Mouse (Mus musculus): ENCODE data around the gene Nup98. TPM values are rescaled to one million over a fixed set of nuclear protein-coding genes. Genes with fewer than 3 reads are reported as not detected.

Nup98 gene
- total and polyA plus RNA-seq, 3 experiments, result 13.5 to 84.4 (median 47.8) TPM

GRCm38 (mm10) chr7:102076714-102077296 lies 133.2 kb downstream of the Nup98 start:
- DNase-seq, result no peak

Other genes starting within 250 kb of the Nup98 start
- gene Il18bp, start 191.5 kb downstream of the Nup98 start, total RNA-seq (2021), result 10 to 100 TPM in 1 of 2 experiments, 1 to 10 TPM in 1; 6.1 to 22.2 TPM
- 15.5 and 18.2 TPM in 2 replicates for gene Il18bp, start 191.5 kb downstream of the Nup98 start, polyA plus RNA-seq (2012; rRNA removed)
- gene Rnf121, start 144.7 kb downstream of the Nup98 start, total RNA-seq (2021), result 10 to 100 TPM; 28.5 to 36.9 TPM
- gene Rnf121, start 144.7 kb downstream of the Nup98 start, polyA plus RNA-seq (2012; rRNA removed), result 12.3 and 12.8 TPM in 2 replicates
- gene Xndc1, start 144.7 kb downstream of the Nup98 start, total RNA-seq (2021), result 10 to 100 TPM; 11.8 to 12.0 TPM
- 22.3 and 29.9 TPM in 2 replicates for gene Xndc1, start 144.7 kb downstream of the Nup98 start, polyA plus RNA-seq (2012; rRNA removed)
- under 1 TPM; 0.63 to 0.79 TPM for gene Xntrpc, start 144.5 kb downstream of the Nup98 start, total RNA-seq (2021)
- 2.4 and 2.5 TPM in 2 replicates for gene Xntrpc, start 144.5 kb downstream of the Nup98 start, polyA plus RNA-seq (2012; rRNA removed)
- under 1 TPM in 1 of 2 experiments, not detected in 1; 0.35 TPM for gene Trpc2, start 127.1 kb downstream of the Nup98 start, total RNA-seq (2021)
- not detected in 2 replicates for gene Trpc2, start 127.1 kb downstream of the Nup98 start, polyA plus RNA-seq (2012; rRNA removed)
- gene Art1, start 108.4 kb downstream of the Nup98 start, total RNA-seq (2021), result not detected
- gene Art1, start 108.4 kb downstream of the Nup98 start, polyA plus RNA-seq (2012; rRNA removed), result 0.28 TPM in 1 of 2 replicates, not detected in the other
- gene Art5, start 100.7 kb downstream of the Nup98 start, total RNA-seq (2021), result not detected
- 0.09 and 0.35 TPM in 2 replicates for gene Art5, start 100.7 kb downstream of the Nup98 start, polyA plus RNA-seq (2012; rRNA removed)
- gene Chrna10, start 93.3 kb downstream of the Nup98 start, total RNA-seq (2021), result not detected
- 0.22 and 0.38 TPM in 2 replicates for gene Chrna10, start 93.3 kb downstream of the Nup98 start, polyA plus RNA-seq (2012; rRNA removed)
- gene Pgap2, start within 50 bp of the Nup98 start, total RNA-seq (2021), result 10 to 100 TPM; 62.6 to 96.0 TPM
- 320 and 360 TPM in 2 replicates for gene Pgap2, start within 50 bp of the Nup98 start, polyA plus RNA-seq (2012; rRNA removed)
- gene Rhog, start 45.9 kb upstream of the Nup98 start, total RNA-seq (2021), result 10 to 100 TPM; 48.0 to 62.7 TPM
- gene Rhog, start 45.9 kb upstream of the Nup98 start, polyA plus RNA-seq (2012; rRNA removed), result 60.0 and 69.0 TPM in 2 replicates
- 10 to 100 TPM; 68.2 to 74.8 TPM for gene Stim1, start 57.6 kb upstream of the Nup98 start, total RNA-seq (2021)
- 68.4 and 77.7 TPM in 2 replicates for gene Stim1, start 57.6 kb upstream of the Nup98 start, polyA plus RNA-seq (2012; rRNA removed)
- 10 to 100 TPM; 16.8 to 20.1 TPM for gene Rrm1, start 231.5 kb upstream of the Nup98 start, total RNA-seq (2021)
- 3.2 and 4.1 TPM in 2 replicates for gene Rrm1, start 231.5 kb upstream of the Nup98 start, polyA plus RNA-seq (2012; rRNA removed)